Mouse (Mus musculus): Measurements from ENCODE around the gene H2-M1.

Gene H2-M1

GRCm38 (mm10) chr17:36672119-36672518, at the start of gene H2-M1:
Gene H2-M1, minus strand, starts transcription at chr17:36672219.
- in situ Hi-C loops (cut with MboI, MseI) = no loop called here

DNA sequence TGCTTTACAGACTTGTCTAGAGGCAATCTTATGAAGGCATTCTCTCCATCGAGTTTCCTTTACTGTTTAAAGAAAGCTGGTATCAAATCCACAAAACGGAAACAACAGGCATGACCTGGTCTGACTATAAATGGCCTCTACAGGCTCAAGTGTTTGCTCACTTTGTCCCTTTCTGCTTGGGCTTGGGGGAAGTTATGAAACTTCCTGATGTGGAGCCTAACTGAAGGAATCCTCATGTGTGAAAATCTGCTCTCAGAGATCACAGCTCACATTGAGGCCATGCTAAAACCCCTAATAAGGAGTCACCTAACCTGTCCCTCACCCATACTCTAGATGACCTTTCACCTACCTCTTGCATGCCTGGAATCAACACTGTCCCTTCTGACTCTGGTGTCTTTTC, 25.7 kb upstream of the H2-M1 start:
- in situ Hi-C loops (cut with MboI, MseI) = no loop called here

GRCm38 (mm10) chr17:36642566-36642965, 29.5 kb downstream of the H2-M1 start, which contains the start of gene H2-M9:
Gene H2-M9, minus strand, starts transcription at chr17:36642666.
- in situ Hi-C loops (cut with MboI, MseI) = no loop called here

Measured in regulatory T cell (primary cell).